Mouse (Mus musculus) adrenal gland, postnatal 10 days (tissue): Measurements from ENCODE around the gene Rabl2. TPM values are rescaled to one million over a fixed set of nuclear protein-coding genes. Genes with fewer than 3 reads are reported as not detected.
A peak's percentile ranks its signal among the peaks of the same experiment; 100 is the strongest.

Source experiments
- DNase-seq: peaks from one replicate; pipeline ENCODE4 v3.0.0; 2021; ENCODE audit warnings: mixed read lengths
- long read RNA-seq, 2 experiments: library from polyadenylated mRNA; stranded (forward); transcript quantifications; one replicate each; pipeline ENCODE4 v2.0.0; 2021
- total RNA-seq, 2 experiments: library from RNA; stranded (reverse); gene quantifications; 2 replicates each; pipeline ENCODE4 v1.2.3; 2021

The Rabl2 gene
- 10 to 100 TPM in 1 of 2 experiments, 1 to 10 TPM in 1; 9.2 to 11.1 TPM for total RNA-seq
- long read RNA-seq, experiment 1, partial matches to known transcripts: 0 of 9 reads
- long read RNA-seq, experiment 1, other reads (novel, unspliced or antisense): 2 of 9 reads
- long read RNA-seq, experiment 2, partial matches to known transcripts: 0 of 4 reads
- long read RNA-seq, experiment 2, other reads (novel, unspliced or antisense): 1 of 4 reads

DNA sequence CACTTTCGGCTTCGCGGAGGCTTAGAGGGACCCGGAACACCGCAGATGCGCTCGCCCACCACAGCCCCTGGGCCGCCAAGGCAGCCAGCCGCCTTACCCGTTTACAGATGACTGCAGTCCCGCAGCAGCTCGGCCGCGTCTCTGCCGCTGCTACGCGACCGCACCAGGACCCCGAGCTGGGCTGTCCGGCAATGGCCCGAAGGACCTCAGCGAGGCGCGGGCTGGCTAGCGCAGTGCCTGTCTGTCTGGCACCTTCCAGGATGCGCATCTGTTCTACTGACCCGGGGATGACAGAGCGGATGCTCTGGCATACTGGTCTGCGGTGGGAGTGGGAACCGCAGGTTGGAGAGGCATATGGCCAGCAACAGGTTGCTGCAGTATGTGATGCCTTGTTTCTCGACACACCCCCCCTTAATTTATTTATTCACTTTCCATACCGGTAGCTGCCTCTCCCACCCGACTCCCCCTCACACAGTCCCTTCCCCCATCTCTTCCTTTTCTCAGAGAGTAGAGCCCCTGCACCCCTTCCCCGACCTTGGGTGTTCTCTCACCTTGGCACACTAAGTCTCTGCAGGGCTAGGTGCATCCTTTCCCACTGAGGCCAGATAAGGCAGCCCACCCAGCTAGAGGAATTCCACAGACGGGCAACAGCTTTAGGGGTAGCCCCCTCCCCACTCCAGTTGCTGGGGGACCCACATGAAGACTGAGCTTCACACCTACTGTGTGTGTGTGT lies at the start of gene Rabl2:
TSS of gene Rabl2 (minus strand) at position 201 of the 733 bp plus-strand sequence.
- peak; percentile 95 for DNase-seq

DNA sequence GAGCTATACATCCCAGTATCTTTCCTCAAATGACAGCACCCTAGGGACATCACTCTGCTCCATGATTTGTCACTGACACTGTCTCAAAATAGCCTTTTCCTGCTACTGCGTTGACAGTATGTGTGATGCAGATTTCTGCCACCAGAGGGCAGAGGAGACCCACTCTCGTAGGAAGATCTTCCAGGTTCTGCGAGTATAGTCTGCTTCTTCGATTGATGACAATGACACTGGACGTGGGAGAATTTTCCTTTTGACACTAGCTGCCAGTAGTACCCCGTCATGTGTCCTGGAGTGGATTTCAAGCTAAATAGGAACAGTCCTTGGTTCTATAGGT lies 31.9 kb upstream of the Rabl2 start:
- peak; percentile 77 for DNase-seq

- DNase-seq: no peak
Observed at GRCm38 (mm10) chr15:89622959-89623625, 31.4 kb upstream of the Rabl2 start.

DNA sequence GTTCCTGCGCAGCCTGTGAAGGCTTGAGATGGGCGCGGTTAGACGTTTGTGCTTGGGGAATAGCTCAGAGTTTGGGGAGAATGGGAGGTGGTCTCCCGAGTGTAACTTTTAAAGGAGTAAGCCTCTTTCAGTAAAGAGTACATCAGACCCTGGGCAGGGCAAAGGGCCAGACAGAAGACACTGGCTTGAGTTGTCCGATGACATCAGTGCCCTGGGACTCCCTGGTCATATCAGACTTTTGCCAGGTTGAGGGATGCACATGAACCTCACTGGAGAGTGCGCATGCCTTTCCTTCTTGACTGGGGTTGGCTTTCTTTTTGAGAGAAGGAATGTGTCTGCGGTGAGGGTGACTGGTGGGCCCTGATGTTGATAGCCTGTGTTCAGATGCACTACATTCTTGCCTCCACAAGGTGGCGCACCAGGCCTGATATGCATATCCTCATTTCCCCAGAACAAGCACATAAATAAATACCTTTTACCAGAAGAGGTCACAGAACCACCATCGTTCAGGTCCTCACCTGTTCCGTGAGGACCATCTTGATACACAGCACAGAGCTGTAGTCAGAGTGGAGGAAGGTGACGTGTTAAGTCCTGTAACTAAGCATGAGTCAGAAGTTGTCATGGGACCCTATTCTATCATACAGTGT lies 30.7 kb upstream of the Rabl2 start:
- DNase-seq: peak; percentile 23

DNA sequence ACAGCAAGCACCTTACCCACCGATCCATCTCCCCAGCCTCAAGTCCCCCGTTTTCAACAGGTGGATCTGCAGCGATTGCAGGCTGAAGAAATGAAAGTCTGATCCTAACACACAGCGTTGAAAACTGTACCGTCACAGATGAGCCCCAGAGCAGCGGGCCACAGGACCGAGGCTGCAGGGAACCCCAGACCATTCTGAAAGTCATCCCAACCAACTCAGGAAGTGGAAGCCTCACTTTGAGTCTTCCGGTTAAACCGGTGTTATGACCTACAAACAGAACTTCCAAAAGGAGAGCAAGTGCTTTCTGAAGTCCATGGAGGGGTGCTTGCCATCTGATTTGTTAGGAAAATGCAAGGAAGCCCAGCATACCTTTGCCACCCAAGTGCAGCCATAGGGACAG lies 16.2 kb upstream of the Rabl2 start:
- DNase-seq: no peak

DNA sequence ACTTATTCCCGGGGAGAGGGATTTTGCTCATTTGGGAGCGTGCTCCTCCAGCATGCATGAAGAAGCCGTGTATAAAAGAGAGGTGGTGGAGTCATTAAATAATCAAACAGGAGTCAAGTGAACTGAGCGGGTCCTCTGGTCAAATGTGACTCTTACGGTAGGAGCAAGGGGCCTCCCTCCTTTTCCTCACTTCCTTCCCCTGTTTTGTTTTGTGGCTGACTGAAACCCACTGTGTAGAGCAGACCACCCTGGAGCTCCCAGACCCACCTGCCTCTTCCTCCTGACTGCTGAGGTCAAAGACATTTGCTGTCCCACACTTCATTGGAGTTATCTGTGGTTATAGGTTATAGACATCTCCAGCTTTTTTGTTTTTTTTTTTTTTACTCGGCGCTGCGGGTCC lies 15.8 kb upstream of the Rabl2 start:
- no peak for DNase-seq

DNA sequence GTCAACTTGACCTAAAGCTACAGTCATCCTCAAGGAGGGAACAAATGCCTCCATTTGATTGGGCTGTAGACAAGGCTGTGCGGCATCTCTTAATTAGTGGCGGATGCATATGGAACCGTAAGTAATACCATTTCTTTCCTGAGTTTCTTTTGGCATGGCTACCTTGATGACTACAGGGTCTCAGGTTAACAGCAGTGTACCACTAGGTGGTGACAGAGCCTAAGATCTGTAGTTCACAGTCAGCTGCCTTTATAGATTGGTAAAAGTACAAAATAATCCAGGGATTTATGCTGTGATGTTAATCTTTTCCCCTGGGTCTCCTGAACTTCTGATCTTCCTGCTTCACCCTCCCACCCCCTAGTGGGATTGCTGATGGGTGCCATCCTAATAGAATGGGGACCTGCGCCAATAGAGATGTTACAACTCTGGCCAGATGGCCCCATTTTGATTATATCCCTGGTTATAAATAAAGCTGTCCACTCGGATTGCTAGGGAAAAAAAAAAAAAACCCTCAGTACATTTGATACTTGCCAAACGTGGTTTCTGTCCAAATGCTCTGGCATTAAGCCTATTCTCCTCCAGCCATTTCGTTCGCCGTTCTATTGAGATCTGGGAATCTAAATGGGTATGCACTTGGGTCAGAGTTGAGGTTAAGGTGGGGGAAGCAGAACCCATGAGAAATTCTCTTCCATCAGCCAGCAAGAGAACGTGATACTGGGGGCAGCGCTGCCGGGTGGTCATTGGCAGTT lies 14.3 kb upstream of the Rabl2 start:
- no peak for DNase-seq

DNA sequence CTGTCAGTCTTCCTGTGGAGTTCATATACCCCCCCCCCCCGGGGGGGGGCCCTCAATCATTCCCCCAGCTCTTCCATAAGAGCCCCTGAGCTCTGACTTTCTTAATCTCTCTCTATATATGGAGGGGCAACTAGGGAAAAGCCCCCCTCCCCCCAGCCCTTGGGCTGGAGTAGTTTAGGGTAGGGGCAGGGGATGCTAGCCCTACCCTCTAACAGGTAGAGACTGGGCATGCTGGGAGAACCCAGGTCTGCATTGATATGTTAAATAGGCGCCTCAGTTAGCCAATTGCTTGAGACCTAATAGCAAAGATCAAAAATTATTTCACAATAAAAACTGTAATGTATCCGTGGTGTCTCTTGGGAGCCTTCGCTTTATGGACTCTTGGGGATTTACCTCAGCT lies 825 bp upstream of the Rabl2 start:
- no peak for DNase-seq

- no peak for DNase-seq
Observed at GRCm38 (mm10) chr15:89591317-89591716, 406 bp downstream of the Rabl2 start.

GRCm38 (mm10) chr15:89589146-89589545 lies 2.6 kb downstream of the Rabl2 start:
- peak; percentile 28 for DNase-seq

DNA sequence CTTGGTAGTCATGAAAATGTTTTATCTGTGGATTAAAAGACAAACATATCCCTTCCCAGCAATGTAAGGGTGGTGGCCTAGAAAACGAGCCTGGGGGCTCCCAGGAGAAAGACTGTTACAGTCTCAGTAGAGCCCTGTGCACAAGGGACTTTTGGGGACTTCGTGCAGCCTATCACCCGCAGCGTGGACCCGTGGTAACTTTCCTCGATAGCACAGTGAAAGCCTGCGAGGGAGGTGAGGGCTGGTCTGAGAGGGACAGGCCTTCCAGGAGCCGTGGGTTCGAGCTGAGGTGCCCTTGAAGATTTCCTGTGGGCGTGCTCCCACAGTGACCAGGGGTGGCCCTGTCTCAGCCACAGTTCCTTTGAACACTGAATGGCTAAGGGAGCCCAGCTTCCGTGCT lies 6.1 kb downstream of the Rabl2 start:
- no peak for DNase-seq

- DNase-seq: no peak
Observed at GRCm38 (mm10) chr15:89585101-89585500, 6.6 kb downstream of the Rabl2 start.

DNA sequence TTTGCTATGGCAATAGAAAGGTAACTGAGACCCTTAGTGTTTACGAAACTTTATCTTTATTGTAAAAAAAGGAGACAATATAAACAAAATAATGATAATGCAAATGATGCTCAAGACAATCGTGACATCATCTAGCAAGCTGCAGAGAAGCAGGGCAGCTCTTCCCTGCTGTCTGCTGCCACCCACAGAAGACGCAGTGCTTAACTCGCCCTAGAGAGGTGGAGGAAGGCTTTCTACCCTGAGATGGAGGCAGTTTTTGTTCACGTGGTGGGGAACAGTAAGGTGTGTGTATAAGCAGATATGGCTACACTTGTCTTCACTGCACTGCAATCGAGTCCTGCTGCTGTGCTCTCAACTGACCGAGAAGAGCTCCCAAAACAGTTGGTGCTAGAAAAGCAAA lies 9.2 kb downstream of the Rabl2 start:
- no peak for DNase-seq

GRCm38 (mm10) chr15:89572147-89572546 lies 19.6 kb downstream of the Rabl2 start:
- no peak for DNase-seq

GRCm38 (mm10) chr15:89568114-89568513 lies 23.6 kb downstream of the Rabl2 start, which contains the start of gene Acr:
Gene Acr (plus strand): TSS chr15:89568326.
- no peak for DNase-seq

GRCm38 (mm10) chr15:89559202-89559731 lies 32.5 kb downstream of the Rabl2 start:
- DNase-seq: no peak

DNA sequence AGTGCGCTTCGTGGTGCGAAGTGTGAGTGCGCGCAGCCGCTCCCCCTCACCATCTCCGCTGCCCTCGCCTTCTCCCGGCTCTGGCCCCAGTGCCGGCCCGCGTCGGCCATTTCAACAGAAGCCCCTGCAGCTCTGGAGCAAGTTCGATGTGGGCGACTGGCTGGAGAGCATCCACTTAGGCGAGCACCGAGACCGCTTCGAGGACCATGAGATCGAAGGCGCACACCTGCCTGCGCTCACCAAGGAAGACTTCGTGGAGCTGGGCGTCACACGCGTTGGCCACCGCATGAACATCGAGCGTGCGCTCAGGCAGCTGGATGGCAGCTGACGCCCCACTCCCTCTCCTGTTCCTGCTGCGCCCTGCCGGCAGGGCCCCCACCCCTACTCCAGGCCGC lies 33.7 kb downstream of the Rabl2 start:
- DNase-seq: no peak

- DNase-seq: no peak
Observed at GRCm38 (mm10) chr15:89557179-89557995, 34.3 kb downstream of the Rabl2 start.

GRCm38 (mm10) chr15:89556401-89557178 lies 35.1 kb downstream of the Rabl2 start:
- DNase-seq: no peak

- DNase-seq: no peak
Observed at GRCm38 (mm10) chr15:89555591-89555990, 36.1 kb downstream of the Rabl2 start.
